Mouse (Mus musculus): ENCODE measurements around the gene Ces1f.

GRCm38 (mm10) chr8:93317031-93317430, 37.5 kb upstream of the Ces1f start:
- TF ChIP-seq POLR2A (IDR thresholded peaks at IDR 0.05; ENCODE audit: insufficient read depth, low read depth, low read length) (no peak), CTCF (IDR thresholded peaks at IDR 0.05; ENCODE audit: insufficient read depth, low read depth, low read length) (no peak)

Measured in olfactory bulb, adult 2 months (tissue).